In the genomic region with DNA sequence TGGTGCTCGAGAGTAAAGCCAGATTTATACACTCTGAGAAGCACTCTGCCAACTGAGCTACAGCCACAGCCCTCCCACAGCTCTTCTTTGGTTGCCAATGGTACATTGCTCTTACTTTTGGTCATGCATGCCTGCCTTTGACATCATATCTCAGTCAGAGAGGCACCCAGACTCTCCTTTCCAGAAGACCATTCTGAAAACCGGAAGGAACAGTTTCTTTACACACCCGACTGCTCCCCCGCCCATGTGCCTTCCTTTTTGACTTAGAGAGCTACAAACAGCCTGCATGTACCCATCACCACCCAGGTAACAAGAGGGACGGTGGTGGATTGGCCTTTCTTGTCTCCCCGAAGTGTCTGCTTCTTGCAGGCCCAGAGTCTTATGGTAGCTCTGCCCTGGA, we compare ENCODE assay signal across 10 mouse cellular contexts. TPM values are rescaled to one million over a fixed set of nuclear protein-coding genes. Genes with fewer than 3 reads are reported as not detected.
DNase-seq lines count a peak whose midpoint lies in the region; ATAC-seq and TF ChIP-seq lines count a peak whose summit lies in the region.
"Had no signal": no experiment of that assay in that cellular context is flagged by ENCODE, and none has a peak within 500 bp of the region (broad histone marks: within the 10 kb centered on the region; RNA-seq: fewer than 3 reads in every experiment).

No protein-coding gene starts in this region.

- H3K27me3 ChIP-seq in forebrain, embryonic 10.5 days (ENCODE audit: poor library complexity, severe bottlenecking) = peaks cover 10% of the 10 kb centered on the region
- no peaks in the 10 kb centered on the region for H3K27me3 ChIP-seq in intestine, embryonic 15.5 days (replicated peaks)
- H3K27me3 ChIP-seq in neural tube, embryonic 12.5 days (replicated peaks) = no peaks in the 10 kb centered on the region
- H3K27me3 ChIP-seq: lung, embryonic 15.5 days had no signal

- TF ChIP-seq CTCF in left cerebral cortex, adult 2 months (IDR thresholded peaks at IDR 0.05) = no peak

- DNase-seq in left cerebral cortex, adult 2 months (ENCODE audit: extremely low spot score in 1 of 2, low spot score in 2 of 2) = no peak
- DNase-seq in left cerebral cortex, adult 11 months (ENCODE audit: low spot score) = no peak
- no peak for DNase-seq in forebrain, embryonic 10.5 days (ENCODE audit: extremely low spot score, low spot score)
- DNase-seq in ovary, postnatal 36 days (ENCODE audit: low spot score) = no peak
- no peak for DNase-seq in right cerebral cortex, postnatal 4 days
- no peak for DNase-seq in cerebellum, postnatal 14 days

- H3K9ac ChIP-seq in intestine, embryonic 15.5 days = no peak overlapping the region
- H3K9ac ChIP-seq in neural tube, embryonic 12.5 days = 0 out of 2 replicates have a peak overlapping the region, but pooled peaks have one; percentile 19
- H3K9ac ChIP-seq: lung, embryonic 15.5 days had no signal

- H3K27ac ChIP-seq in left cerebral cortex, adult 2 months = peak overlapping the region; percentile 67
- peak overlapping the region; percentile 82 for H3K27ac ChIP-seq in forebrain, embryonic 10.5 days
- peak overlapping the region; percentile 37; the same call in 1 of the 2 replicates for H3K27ac ChIP-seq in intestine, embryonic 15.5 days
- H3K27ac ChIP-seq in neural tube, embryonic 12.5 days = 0 out of 2 replicates have a peak overlapping the region, but pooled peaks have one; percentile 44
- H3K27ac ChIP-seq: lung, embryonic 15.5 days had no signal

- 92% methylated on average over 6 of the region's 6 CpGs for WGBS in forebrain, embryonic 10.5 days
- 78% methylated on average over 6 of the region's 6 CpGs for WGBS in intestine, embryonic 15.5 days
- WGBS in neural tube, embryonic 12.5 days = 84% methylated on average over 6 of the region's 6 CpGs

- H3K4me1 ChIP-seq in forebrain, embryonic 10.5 days = peaks cover 47% of the 10 kb centered on the region
- peaks cover 28% of the 10 kb centered on the region for H3K4me1 ChIP-seq in intestine, embryonic 15.5 days (replicated peaks)
- H3K4me1 ChIP-seq in neural tube, embryonic 12.5 days = peaks cover 63% of the 10 kb centered on the region

- no peaks in the 10 kb centered on the region for H3K9me3 ChIP-seq in forebrain, embryonic 10.5 days
- H3K9me3 ChIP-seq in intestine, embryonic 15.5 days = no peaks in the 10 kb centered on the region
- H3K9me3 ChIP-seq in neural tube, embryonic 12.5 days = no peaks in the 10 kb centered on the region
- H3K9me3 ChIP-seq: lung, embryonic 15.5 days had no signal

- H3K4me2 ChIP-seq in intestine, embryonic 15.5 days (replicated peaks) = no peak overlapping the region
- H3K4me2 ChIP-seq in neural tube, embryonic 12.5 days (replicated peaks) = peak overlapping the region; percentile 35
- H3K4me2 ChIP-seq: lung, embryonic 15.5 days had no signal

- no peak for ATAC-seq in intestine, embryonic 15.5 days
- ATAC-seq in neural tube, embryonic 12.5 days (ENCODE audit: low FRiP score, low read depth) = no peak

- peaks cover 64% of the 10 kb centered on the region for H3K36me3 ChIP-seq in forebrain, embryonic 10.5 days (replicated peaks)
- H3K36me3 ChIP-seq in intestine, embryonic 15.5 days = peaks cover 7% of the 10 kb centered on the region; the same call in 1 of the 2 replicates
- H3K36me3 ChIP-seq in neural tube, embryonic 12.5 days = peaks cover 35% of the 10 kb centered on the region

- no peak overlapping the region for H3K4me3 ChIP-seq in left cerebral cortex, adult 2 months
- H3K4me3 ChIP-seq in forebrain, embryonic 10.5 days = no peak overlapping the region
- H3K4me3 ChIP-seq in intestine, embryonic 15.5 days (replicated peaks) = no peak overlapping the region
- no peak overlapping the region for H3K4me3 ChIP-seq in neural tube, embryonic 12.5 days
- H3K4me3 ChIP-seq: lung, embryonic 15.5 days had no signal

- intact Hi-C loops in left cerebral cortex, adult 2 months (cut with DNase I) = no loop called here

RNA-seq across cellular contexts. Expression of a gene that starts 7.0 kb away (rescaled TPM):
- 10 to 100 TPM; 37.5 to 37.8 TPM for total RNA-seq in left cerebral cortex, adult 2 months (2021)
- polyA plus RNA-seq in forebrain, embryonic 10.5 days (2016; fragmentation: Nextera tagmentation; extraction: Ambion mirVana) = 1.3 and 1.8 TPM in 2 replicates
- 5.2 and 6.1 TPM in 2 replicates for polyA plus RNA-seq in intestine, embryonic 15.5 days (2015; fragmentation: Nextera tagmentation; extraction: Ambion mirVana)
- polyA plus RNA-seq in neural tube, embryonic 12.5 days (2016; fragmentation: Nextera tagmentation; extraction: Ambion mirVana) = 4.7 and 5.6 TPM in 2 replicates
- total RNA-seq: MEL had no signal
